Mouse (Mus musculus) brown adipose tissue, adult 24 weeks (tissue): Measurements from ENCODE around the gene Mrfap1. TPM values are rescaled to one million over a fixed set of nuclear protein-coding genes. Genes with fewer than 3 reads are reported as not detected.
A peak's percentile ranks its signal among the peaks of the same experiment; 100 is the strongest.

ENCODE experiments used
- H3K27ac ChIP-seq: fragments of 200-500 bp; replicated peaks from 2 replicates; pipeline ENCODE4 v1.5.1; 2012; ENCODE audit warnings: low read depth, mild to moderate bottlenecking, low read length
- H3K4me1 ChIP-seq: fragments of 200-500 bp; 2 replicates; pipeline ENCODE4 v1.6.1; 2012; ENCODE audit warnings: low read length, mixed read lengths; ENCODE audit not compliant: control insufficient read depth, insufficient read depth, insufficient read length
- H3K4me3 ChIP-seq: fragments of 200-500 bp; 2 replicates; pipeline ENCODE4 v1.5.1; 2012; ENCODE audit warnings: low read depth, mild to moderate bottlenecking, low read length, moderate library complexity; ENCODE audit not compliant: insufficient read depth
- polyA plus RNA-seq: library from polyadenylated mRNA; stranded (reverse); fragments of >200 nt; gene quantifications from 2 replicates; pipeline ENCODE4 v1.2.4, GENCODE M21; 2012; ENCODE audit not compliant: missing spikeins, insufficient read depth, insufficient read length

Mrfap1 gene
- polyA plus RNA-seq, 1 experiment = 235 TPM

GRCm38 (mm10) chr5:36759848-36760247 is 36.7 kb downstream of the Mrfap1 start:
- Histone ChIP-seq H3K27ac (no peak overlapping the region), H3K4me3 (no peak overlapping the region), H3K4me1 (no peaks in the 10 kb centered on the region)

GRCm38 (mm10) chr5:36757033-36757432 is 39.5 kb downstream of the Mrfap1 start:
- no peak overlapping the region for H3K27ac ChIP-seq
- H3K4me3 ChIP-seq = no peak overlapping the region
- no peaks in the 10 kb centered on the region for H3K4me1 ChIP-seq

- no peak overlapping the region for H3K4me3 ChIP-seq
- no peak overlapping the region for H3K27ac ChIP-seq
- H3K4me1 ChIP-seq = no peaks in the 10 kb centered on the region
These were observed 46.2 kb downstream of the Mrfap1 start for GRCm38 (mm10) chr5:36750119-36751078.

- Histone ChIP-seq H3K4me3 (peak within 1 kb of the TSS; percentile 100), H3K4me1 (no peaks in the 10 kb centered on the region), H3K27ac (peak within 1 kb of the TSS; percentile 69)
These were observed 48.0 kb downstream of the Mrfap1 start, which contains the start of gene Bloc1s4 for GRCm38 (mm10) chr5:36748536-36749061. Bloc1s4 (minus strand) TSS chr5:36748650.

- H3K4me1 ChIP-seq = no peaks in the 10 kb centered on the region
- peak overlapping the region; percentile 100 for H3K4me3 ChIP-seq
- H3K27ac ChIP-seq = peak overlapping the region; percentile 69
These were observed 48.6 kb downstream of the Mrfap1 start for GRCm38 (mm10) chr5:36747794-36748535.

GRCm38 (mm10) chr5:36747071-36747470 is 49.5 kb downstream of the Mrfap1 start:
- Histone ChIP-seq H3K27ac (no peak overlapping the region), H3K4me3 (0 out of 2 replicates have a peak overlapping the region, but pooled peaks have one; percentile 7), H3K4me1 (no peaks in the 10 kb centered on the region)

Other genes with a start within 250 kb of the Mrfap1 start
- 8.7 and 8.8 TPM in 2 replicates for gene Tbc1d14, start 203.5 kb downstream of the Mrfap1 start, polyA plus RNA-seq
- gene D5Ertd579e, start 100.7 kb downstream of the Mrfap1 start, polyA plus RNA-seq = 62.7 and 65.5 TPM in 2 replicates
- gene Bloc1s4, start 48.1 kb downstream of the Mrfap1 start, polyA plus RNA-seq = 12.0 and 17.0 TPM in 2 replicates
- gene Man2b2, start 33.9 kb upstream of the Mrfap1 start, polyA plus RNA-seq = 10.3 and 13.1 TPM in 2 replicates
- not detected in 2 replicates for gene Ppp2r2c, start 71.7 kb upstream of the Mrfap1 start, polyA plus RNA-seq
- 13.6 and 14.2 TPM in 2 replicates for gene Wfs1, start 192.4 kb upstream of the Mrfap1 start, polyA plus RNA-seq